Mouse (Mus musculus) urinary bladder, adult 18-20 months (tissue): Measurements from ENCODE around the gene Dolpp1.
A peak's percentile ranks its signal among the peaks of the same experiment; 100 is the strongest.
"Not testable (repeated sequence)": the region's sequence is repeated elsewhere in the genome, so short reads cannot be mapped to it uniquely, and the experiment has no call there.

Source experiments
- DNase-seq, 2 experiments: peaks; one replicate each; pipeline ENCODE4 v3.0.0; 2022; ENCODE audit warnings: low spot score in 2 of 2, mixed read lengths in 2 of 2

Gene Dolpp1

DNA sequence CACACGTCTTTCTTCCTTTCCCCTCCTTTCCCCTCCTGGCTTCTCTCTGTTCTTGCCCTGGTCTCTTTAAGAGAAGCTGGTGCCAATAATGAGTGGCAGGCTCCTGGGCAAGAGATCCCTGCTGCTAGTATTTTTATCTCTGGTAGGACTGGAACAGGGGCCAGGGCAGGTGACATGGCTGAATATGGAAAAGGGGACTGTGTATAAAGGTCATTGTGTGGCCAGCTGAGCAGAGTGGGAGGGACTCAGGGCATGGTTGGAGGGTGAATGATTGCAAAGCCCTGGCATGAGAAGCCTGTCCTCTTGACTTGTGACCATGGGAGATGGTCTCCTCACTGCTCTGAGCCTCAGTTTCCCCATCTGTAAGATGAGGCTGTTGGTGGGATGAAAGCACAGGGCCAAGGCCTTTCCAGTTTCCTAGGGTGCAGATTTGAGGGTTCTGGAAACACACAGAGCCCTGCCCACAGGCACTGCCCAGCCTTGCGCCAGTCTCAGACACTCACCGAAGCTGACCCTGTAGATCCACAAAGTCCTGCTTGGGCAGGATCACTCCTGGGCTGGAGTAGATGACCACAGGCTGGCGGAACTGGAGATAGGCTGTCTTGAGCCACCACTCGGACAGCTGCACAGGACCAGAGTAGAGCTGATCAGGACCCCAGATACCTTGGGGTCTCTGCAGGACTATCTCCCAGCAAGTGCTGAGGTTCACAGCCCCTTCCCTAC lies 17.6 kb downstream of the Dolpp1 start:
- DNase-seq = no peak

DNA sequence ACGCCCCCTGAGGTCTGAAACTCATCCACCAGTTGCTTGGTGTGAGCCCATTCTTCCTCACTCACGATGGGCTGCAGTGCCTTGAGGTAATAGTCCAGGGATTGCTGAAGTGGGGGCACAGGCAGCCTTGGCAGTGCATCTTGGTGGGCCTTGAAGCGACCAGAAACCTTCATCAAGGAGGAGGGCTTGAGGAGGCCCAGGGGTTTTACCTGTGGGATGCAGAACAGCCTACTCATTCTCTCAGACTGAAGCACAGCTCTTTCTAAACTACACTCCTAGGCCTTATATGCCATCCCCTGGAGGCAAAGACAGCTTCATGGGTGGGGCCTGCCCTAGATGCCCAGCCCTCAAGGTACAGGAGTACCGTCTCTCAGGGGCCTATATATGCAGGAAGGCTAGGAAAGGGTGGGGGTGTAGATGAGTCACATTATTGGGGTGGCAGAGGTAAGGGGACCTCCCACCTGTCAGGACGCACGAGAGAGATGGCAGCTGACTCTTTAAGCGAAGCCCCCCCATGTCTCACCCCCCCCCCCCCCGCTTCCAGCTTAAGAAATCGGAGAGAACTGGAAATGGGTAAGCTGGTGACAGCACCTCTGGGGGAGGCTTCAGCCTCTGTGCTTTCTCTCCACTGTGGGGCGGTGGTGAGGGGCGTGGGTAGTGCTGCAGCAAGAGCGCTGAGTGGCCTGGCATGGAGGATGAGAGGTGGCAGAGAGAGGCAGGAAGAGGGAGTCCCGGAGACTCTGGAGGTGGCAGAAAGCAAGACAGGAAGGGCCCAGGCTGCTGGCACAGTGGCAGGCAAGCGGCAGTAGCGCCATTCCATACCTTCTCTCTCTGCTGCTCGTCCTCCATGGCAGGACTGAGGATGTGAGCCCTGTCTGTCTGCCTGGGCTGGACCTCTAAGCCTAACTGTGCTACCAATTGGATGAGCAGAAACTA lies 21.3 kb downstream of the Dolpp1 start:
- DNase-seq = no peak

DNA sequence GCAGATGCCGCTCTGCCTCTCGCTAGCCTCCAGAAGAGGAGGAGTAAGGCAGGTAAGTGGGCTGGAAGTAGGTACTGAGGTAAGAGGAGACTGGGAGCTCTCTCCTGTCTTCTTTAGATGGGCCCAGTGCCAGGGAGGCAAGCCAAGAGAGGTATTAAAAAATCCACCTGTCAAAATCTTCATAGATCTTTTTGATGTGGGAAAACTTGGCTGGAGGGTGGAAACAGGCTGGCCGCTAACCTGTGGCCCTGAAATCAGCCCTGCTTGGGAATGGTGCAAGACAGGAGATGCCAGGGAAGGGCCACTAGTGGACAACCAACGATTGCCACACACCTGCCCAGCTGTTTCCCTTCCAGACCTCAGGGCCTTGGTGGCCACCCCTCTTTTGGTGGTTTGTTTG lies 22.0 kb downstream of the Dolpp1 start:
- no peak for DNase-seq

DNA sequence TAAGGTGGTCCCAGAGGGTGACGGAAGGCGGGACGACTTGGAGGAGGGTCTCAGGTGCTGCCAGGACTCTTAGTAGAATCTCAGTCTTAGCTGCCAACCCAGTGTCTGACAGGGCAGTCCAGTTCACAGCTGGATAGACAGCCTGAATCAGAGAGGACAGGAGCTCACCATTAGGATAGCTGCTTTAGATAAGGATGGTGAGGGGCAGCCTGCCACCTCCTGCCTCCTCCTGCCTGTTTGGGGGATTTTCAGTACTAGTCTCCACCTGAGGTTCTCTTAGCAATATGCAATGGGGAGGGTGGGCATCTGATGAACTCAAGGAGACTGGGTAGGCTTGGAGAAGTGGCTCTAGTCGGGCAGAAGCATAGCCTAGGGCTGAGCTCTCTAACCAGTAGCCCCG lies 22.6 kb downstream of the Dolpp1 start:
- DNase-seq = no peak

DNA sequence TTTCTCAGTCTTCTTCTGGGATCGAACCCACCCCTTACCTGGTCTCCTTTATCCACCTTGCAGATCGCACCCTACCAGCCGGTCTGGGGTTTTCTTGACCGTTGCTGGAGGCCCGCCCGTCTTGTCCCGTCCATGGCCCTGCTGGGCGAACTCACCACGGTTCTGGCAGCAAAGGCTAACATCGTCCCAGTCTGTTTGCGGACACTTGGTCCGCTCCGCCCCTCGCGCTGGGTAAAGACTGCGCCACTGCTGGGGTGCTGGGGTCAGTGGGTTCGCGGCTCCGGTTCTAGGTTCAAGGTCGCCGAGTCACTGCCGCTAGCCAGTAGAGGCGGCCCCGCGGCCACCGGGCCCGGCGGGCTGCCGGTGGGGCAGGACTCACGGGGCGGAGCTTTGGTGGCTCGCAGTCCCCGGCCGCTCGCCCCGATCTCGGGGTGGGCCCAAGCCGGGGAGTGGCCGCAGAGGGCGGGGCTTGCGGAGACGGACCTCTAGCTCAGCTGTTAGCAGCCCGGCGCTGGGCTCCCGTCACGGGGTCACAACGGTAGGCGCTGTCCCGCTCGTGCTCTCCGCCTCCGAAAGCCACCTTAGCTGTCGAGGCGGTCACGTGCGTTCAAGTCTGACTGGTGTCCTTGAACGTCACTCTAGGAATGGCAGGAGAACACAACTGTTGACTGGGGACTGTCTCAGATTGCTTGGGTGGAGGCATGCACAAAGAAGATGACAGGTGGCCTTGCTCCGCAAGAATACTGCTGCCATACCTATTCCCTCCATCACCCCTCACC lies 23.3 kb downstream of the Dolpp1 start, which contains the start of gene Crat:
TSS of gene Crat (minus strand) at position 657 of the 779 bp plus-strand sequence.
- DNase-seq = peak; percentile 88 to 93

DNA sequence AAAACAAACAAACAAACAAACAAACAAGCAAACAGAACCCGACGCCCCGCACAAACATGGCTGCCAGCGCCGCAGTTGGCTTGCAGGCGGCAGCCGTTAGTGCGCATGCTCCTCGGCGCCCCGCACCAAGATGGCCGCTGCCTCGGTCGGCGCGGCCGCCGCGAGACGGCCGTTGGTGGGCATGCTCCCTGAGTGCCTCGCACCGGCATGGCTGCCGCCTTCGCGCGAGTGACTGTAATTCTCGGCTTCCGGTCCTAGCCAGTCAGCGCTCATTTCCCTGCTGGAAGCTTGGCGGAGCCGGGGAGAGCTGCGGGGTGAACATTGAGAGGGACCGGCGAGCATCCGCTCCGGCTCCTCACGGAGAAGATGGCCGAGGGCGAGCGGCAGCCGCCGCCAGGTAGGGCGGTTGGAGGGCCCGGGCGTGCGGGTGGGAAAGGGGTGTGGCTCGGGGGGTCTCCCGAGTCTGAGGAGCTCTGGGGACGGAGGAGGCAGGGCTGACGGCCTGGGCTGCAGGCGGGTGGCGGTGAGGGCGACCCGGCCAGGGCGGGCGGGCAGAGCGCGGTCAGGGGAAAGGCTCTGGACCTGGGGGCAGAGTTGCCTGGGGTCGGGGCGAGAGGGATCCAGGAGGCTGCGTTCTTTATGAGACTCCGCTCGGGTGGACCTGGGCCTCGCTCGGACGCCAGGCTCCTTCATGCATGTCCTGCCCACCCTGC lies 24.0 kb downstream of the Dolpp1 start, which contains the start of gene Ptpa:
TSS of gene Ptpa (plus strand) at position 104 of the 713 bp plus-strand sequence.
- peak; percentile 87 to 94 for DNase-seq

DNA sequence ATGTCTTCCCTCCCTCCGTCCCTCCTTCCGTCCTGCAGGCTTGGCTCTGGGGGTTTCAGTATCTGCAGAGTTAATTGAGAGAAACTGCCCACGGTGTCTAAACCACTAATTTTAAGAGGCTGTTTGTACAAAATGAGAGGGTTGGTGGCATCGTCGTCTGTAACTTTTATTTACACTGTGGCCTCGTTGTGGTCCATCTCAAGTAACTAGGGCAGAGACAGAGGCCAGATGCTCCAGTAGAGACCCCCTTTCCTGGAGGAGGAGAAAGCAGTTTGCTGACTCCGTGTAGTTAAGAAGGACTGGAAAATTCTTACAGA lies 24.6 kb downstream of the Dolpp1 start:
- DNase-seq = no peak

DNA sequence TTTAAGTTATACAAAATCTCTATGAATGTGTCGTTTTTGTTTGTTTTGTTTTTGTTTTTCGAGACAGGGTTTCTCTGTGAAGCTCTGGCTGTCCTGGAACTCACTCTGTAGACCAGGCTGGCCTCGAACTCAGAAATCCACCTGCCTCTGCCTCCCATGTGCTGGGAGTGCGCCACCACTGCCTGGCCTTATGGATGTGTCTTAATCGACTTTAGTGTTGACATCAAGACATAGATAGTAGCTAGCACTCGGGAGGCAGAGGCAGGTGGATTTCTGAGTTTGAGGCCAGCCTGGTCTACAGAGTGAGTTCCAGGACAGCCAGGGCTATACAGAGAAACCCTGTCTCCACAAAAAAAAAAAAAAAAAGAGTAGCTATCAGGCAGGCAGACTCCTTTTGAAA lies 25.1 kb downstream of the Dolpp1 start:
- not testable (repeated sequence) for DNase-seq

DNA sequence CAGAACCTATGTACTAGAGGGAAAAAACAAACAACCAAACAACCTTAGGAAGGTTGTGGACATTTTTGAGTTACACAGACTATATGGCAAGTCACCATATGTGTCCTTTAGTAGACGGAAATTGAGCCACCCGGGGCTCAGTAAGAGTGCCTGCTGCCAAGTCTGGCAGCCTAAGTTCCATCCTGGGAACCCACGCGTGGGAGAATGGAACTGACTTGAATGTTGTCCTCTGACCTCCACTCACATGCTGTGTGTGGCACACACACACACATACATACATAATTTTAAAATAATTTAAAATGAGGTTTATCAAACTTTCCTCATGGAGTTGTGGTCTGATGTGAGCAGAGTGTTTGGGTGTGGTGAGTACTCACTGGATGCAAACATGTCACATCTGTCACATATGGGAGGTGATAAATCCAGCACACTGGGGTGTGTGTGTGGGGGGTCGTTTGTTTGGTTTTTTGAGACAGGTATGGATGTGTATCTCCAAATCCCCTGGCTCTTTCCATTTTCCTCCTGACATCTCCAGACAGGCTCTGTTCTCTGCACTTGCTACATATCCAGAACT lies 25.6 kb downstream of the Dolpp1 start:
- DNase-seq = no peak

DNA sequence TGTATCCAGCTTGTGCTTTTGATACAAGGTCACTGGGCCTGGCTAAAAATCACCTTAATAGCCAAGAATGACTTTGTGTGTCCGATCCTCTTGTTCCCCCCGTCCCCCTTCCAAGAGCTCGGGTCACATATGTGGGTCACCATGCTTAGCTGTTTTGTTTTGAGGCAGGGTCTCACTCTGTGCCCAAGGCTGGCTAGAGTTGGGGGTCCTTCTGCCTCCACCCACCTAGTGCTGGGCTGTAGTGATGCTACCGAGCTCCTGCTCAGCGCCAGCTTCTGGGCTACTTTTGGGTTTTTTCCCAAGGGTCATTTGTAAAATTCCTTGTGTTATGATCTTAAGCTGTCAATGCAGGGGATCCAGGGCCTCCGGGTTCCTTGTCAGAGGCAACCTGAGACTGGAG lies 26.2 kb downstream of the Dolpp1 start:
- no peak for DNase-seq

DNA sequence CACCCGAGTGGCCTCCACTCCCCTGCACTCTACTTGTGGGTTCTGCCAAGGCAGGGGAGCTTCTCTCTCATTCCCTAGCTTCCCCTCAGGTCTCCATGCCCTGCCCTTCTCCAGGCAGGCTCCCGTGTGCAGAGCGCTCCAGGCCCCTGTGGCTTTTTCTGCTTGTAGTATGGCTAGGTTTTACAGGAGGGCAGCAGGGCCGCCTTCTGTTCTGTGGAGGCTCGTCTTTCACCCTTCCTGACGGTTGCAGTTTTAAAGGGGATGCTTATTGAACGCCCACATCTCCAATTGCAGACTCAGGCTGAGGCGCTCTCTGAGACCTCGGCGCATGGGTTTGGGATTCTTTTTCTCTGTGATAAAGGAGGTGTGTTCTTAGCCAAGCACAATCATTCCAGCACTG lies 27.1 kb downstream of the Dolpp1 start:
- DNase-seq = no peak

DNA sequence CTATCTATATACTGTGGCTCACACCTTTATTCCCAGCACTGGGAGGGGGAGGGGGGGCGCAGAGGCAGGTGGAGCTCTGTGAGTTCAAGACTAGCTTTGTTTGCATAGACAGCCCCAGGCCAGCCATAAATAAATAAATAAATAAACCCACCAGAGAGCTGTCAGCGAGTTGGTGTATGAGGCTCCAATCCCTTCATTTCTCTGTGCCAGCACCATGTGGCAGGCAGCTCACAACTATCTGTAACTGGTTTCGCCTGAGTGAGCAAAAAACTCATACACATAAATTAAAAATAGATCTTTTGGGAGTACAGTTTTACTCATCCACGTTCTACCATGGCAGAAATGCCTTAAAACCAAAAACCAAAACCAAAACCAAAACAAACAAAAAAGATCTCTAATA lies 29.4 kb downstream of the Dolpp1 start:
- DNase-seq = no peak

DNA sequence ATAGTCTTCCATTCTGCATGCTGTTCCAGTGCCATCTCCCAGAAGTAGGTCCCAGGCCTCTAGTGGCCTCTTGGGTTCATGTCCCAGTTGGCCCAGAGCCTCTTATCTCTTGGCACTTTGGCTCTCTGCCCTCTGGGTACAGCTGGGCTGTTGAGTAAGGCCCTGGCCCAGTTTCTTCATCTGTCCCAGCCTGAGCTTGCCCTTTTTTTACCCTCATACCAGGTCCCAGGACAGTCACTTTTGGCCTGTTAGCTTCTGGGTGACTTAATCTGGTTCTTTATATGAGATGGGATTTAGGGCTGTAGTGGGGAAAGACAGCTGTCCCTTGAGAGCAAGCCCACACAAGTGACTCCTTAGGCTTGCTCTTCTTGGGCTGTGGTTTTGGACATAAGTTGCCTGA lies 37.1 kb downstream of the Dolpp1 start:
- DNase-seq = no peak

DNA sequence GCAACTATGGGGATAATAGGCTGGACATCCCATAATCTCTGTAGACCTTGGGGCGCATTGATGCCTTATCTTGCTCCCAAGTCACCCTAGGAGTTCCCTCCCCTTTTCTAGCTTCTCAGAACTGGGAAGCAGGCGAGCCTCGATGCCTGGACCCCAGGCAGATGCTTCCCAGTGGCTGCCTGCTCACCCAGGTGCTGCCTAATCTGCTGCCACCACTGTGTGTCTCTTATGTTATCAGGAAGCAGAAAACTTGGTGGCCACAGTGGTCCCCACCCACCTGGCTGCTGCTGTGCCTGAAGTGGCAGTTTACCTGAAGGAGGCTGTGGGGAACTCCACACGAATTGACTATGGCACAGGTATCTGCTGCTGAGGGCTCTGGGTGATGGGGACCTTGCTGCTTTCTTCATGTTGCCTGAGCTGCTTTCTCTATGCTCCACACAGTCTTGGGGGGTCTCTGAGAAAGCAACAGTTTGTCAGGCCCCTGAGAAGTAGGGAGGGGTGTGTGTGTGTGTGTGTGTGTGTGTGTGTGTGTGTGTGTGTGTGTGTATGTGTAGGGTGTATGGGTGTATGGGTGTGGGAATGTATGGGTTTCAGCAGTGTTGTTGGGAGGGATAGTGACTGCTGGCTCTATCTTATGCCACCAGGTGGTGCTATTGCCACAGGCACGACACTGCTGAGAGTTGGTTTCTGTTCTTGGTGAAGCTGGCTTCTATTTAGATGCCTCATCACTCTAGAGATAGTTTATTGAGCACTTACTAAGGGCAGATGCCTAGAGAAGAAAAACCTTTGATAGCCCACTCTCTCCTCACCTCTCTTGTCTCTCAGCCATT lies 43.5 kb downstream of the Dolpp1 start:
- peak in 1 of 2 experiments; percentile 55 for DNase-seq

DNA sequence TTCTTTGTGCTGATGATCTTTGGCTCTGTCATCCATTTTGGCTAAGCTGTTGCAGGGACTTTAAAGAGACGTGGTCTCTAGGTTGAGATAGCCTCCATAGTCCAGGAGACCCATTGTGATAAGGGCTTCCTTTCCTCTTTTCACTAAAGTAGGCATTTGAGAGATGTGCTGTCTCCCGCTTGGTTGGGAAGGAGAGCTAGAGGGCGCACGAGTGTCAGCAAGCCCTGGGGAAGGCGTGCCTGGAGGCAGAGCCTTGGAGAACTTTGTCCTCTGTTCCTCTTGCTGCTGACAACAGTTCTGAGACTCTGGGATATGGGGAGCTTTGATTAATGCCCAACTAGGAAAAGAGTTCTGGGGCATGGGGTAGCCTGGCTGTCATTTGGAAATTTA lies 44.1 kb downstream of the Dolpp1 start:
- DNase-seq = no peak

DNA sequence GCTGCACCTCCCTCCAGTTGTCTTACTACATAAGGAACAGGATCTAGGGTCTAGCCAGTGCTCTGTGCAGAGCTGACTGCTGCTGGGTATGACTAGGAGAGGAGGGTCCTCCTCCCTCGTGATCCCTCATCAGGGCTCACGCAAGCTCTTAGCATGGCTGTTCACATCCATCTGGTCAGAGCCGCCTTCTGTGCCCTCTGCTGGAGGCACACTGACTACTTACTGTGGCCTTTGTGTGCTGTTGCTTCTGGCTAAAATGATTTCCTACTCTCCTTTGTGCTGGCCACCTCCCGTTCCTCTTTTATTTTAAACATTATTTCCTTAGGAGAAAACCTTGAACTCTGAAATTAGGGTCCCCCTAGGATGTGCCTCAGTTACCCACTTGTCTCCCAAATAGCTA lies 44.8 kb downstream of the Dolpp1 start:
- no peak for DNase-seq

DNA sequence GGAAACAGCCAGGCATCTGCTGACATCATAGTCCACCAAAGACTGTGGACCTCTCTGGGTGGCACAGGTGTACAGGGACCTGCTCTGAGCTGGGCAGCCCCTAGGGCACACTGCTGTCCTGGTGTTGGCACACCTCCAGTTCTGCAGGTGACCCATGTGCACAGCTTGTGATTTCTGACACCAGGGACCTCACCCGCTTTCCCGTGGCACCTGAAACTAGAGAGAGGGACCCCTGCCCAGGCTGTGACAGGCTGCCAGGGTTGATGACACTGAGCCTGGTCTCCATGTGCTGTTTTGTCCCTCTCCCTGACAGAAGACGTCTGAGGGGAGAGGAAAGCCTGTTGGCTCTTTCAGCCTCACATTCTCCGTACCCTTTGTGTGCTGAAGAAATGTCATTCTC lies 45.7 kb downstream of the Dolpp1 start:
- DNase-seq = no peak

DNA sequence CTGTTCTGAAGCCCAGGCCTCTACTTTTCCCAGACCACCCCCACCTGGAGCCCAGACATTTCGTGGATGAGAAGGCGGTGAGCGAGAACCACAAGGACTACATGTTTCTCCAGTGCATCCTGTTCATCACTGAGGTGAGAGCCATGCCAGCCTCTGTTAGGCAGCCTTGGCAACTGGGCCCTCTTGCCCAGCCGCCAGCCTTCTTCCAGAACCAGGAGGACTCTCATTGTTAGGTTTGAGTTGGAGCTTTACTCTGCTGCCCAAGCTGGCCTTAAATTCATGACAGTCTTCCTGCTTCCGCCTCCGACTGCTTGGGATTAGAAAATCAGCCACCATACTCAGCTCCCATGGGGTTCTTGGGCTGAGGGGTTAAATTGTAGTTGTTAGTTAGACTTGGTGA lies 47.6 kb downstream of the Dolpp1 start:
- DNase-seq = no peak

DNA sequence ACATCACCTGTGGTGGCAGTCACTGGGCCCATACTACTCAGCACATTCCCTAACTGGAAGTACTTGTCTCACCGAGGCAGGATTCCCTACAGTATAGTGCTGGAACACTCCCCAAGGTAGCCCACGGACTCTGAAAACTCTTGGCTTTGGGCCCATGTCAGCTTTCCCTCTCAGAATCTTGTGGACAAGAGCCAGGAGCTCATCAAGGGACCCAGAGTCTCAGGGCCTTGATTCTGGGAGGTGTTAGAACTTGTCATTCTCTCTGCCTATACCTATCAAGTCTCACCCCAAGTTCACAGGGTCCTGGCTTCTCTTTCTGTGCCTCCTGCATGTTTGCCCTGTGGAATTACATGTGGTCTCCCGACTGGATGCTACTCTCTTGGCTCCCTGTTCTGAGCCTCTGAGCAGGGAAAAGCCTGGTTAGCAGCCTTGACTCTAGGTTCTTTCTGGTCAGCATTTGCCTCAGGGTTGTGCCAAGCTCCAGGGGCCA lies 48.2 kb downstream of the Dolpp1 start:
- no peak for DNase-seq
